Mouse (Mus musculus): ENCODE measurements around the gene Lef1. TPM values are rescaled to one million over a fixed set of nuclear protein-coding genes. Genes with fewer than 3 reads are reported as not detected.

Lef1 gene
- total RNA-seq, 4 experiments from 2014 or later: 0.07 to 0.16 TPM; not detected in 2

DNA sequence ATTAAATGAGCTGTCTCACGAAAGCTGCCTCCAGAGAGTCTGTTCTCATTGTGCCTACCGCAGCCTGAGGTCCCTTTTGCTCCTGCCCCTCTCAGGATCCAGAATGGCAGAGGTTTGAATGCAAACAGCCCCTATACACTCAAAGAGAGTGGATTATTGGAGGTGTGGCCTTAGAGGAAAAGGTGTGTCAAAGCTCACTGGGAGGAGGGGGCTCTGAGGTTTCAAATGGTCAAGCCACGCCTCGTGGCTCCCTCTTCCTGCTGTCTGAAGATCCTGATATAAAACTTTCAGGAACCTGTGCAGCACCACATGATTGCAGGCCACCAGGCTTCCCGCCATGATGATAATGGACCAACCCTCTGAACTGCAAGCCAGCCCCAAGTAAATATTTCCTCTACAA is 137.6 kb downstream of the Lef1 start:
- DNase-seq (ENCODE audit: low spot score in 2 of 2): no peak

DNA sequence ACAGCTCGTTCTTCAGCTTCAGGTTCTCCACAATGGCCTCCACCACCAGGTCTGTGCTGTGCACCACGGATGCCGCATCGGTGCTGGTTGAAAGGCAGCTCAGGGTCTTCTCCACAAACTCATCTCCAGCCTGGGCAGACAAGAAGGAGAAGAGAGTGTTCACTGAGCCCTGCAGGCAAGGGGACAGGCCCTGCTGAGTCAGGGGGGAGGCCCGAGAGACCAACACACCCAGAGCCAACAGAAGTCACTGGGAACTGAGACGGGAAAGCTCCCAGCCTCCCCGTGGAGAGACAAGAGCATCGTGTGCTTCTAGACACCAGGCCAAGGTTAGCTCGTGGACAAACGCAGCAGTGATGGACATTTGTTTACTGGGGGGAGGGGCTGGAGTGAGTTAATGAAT is 138.2 kb downstream of the Lef1 start:
- no peak for DNase-seq (ENCODE audit: low spot score in 2 of 2)

GRCm38 (mm10) chr3:131250283-131250682 is 140.0 kb downstream of the Lef1 start:
- DNase-seq (ENCODE audit: low spot score in 2 of 2): no peak

- DNase-seq (ENCODE audit: low spot score in 2 of 2): no peak
Observed at GRCm38 (mm10) chr3:131250978-131251377, 140.7 kb downstream of the Lef1 start.

GRCm38 (mm10) chr3:131251601-131252000 is 141.3 kb downstream of the Lef1 start:
- DNase-seq (ENCODE audit: low spot score in 2 of 2): no peak

- DNase-seq (ENCODE audit: low spot score in 2 of 2): no peak
Observed at GRCm38 (mm10) chr3:131254991-131255390, 144.7 kb downstream of the Lef1 start.

- no peak for DNase-seq (ENCODE audit: low spot score in 2 of 2)
Observed at GRCm38 (mm10) chr3:131255399-131255981, 145.2 kb downstream of the Lef1 start.

DNA sequence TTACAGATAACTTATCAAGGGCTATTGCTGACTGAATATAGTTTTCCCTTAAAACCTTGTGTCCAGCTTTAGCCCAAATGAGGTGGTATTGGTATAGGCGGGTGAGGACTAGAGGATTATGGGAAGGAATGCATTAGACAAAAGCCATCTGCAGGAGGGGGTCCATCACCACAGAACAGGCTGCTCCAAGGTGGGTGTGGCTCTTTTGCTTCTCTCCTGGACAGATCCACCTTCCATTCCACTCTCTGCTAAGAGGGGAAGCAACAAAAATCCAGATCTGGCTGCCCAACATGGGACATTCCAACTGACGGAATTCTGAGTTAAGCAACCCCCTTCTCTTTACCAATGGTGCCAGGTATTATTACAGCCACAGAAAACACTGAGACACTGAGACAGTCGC is 148.7 kb downstream of the Lef1 start:
- DNase-seq (ENCODE audit: low spot score in 2 of 2): no peak

DNA sequence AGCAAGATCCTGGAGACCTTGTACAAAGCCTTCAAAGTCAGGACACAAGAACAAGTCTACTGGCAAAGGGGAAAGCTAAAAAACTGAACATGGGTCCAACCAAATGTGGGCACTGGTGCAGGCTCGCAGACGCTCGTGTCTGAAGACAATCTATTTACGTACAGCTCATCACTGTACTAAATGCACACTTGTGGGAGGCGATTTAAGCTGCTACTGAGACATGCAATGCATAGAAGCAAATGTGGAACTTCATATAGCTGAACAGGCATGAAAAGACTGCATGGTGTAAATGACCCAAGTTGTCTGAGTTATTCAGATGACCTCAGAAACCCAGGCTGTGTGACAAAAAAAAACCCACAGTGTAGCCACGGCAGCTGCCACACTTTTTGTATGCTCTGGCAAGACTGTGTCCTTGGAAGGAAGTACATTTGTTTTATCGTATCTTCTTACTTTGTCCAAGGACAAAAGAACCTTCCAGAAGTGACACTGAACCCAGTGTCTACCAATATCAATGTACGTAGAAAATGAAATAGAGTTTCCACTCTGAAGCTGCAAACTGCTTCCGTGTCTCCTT is 149.2 kb downstream of the Lef1 start:
- DNase-seq (ENCODE audit: low spot score in 2 of 2): no peak

DNA sequence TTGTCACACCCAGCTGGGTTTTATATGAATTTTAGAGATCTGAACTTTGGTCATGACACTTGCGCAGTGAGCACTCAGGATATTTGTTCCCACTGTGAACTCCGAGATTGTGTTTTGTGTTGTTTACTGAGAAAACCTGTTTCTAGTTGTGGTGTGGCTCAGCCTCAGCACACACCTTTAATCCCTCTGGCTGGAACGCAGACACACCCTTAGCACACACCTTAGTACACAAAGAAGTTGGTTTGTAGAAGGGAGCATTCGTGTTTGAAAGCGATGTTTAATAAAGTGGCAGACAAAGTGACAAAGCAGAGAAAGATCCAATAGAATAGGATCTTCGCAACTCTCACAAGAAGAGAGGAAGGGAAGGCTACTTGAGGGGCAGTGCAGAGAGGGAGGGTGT is 150.1 kb downstream of the Lef1 start:
- no peak for DNase-seq (ENCODE audit: low spot score in 2 of 2)

DNA sequence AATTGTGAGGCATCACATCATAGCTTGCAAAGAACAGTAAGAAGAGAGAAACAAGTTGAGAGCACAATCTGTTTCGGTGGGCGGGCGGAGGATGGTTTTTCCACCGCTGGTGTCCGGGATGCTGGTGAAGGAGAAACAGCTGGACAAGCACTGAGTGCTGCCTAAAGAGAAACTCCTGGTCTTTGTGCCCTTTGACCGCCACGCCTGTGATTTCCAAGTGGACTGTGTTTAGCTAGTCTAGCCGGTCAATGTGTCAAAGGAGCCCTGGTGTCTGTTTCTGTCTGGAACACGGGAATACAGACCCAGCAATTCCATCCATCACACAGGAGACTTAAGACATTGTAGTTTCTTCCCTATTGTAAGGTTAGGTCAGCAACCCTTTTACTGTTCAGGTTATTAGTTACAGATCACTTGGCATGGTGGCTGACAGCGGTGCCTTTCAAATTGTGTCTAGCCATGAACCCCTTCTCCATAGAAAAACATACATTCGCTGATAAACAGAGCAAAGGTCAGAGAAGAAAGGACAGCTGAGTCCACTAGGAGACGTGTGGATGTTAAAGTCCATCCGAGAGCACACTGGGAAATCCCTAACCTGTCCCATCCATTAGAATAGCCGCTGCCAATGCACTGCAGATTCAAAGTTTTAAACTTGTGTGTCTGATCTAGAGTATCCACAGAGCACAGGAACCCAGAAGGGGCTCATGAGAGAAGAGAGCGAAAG is 153.7 kb downstream of the Lef1 start:
- DNase-seq (ENCODE audit: low spot score in 2 of 2): no peak

DNA sequence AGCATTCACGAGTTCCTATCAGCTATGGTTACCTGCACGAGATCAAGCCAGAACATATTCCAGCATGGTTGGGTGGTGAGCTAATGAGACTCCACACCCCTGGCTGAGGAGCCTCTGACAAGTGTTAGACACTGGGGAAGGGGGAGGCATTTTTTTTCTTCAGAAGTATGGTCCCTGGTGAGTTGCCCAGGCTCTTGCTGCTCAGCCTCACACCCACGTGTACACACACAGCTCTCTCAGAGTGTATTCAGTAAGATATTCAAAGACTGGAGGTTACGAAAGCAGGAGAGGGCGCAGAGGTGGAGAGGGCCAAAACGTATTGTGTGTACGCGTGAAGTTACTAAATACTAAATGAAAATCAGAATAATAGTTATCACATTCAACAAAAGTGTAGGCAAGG is 155.2 kb downstream of the Lef1 start:
- DNase-seq (ENCODE audit: low spot score in 2 of 2): no peak

DNA sequence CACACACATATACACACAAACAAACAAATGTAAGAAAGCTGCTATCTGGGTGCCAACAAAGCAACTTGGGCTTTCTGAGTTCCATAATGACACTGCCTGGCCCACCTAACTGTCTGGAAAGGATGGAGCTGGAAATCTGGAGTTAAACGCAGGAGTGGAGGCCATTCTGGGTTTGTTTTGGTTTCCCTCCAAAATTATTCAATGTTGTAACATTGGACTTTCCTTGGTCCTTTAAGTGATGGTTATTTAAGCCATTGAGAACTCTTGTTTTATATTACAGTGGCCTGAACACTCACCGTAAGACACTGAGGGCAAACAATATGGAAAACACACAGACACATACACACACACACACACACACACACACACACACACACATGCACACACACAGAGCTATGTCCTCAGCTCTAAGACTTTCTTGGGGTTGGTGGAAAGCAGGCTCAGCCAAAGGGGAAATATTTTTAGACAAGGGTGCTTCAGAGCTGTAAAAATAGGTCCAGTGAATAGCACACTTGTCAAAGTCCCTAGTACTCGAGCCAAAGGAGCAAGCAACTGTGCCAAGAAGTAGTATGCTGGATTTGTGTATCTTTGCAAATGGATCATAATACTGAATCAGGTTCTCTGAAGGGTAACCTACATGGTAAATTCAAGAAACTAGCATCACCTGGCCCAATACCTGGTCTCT is 156.2 kb downstream of the Lef1 start:
- DNase-seq (ENCODE audit: low spot score in 2 of 2): peak; percentile 11 to 24

DNA sequence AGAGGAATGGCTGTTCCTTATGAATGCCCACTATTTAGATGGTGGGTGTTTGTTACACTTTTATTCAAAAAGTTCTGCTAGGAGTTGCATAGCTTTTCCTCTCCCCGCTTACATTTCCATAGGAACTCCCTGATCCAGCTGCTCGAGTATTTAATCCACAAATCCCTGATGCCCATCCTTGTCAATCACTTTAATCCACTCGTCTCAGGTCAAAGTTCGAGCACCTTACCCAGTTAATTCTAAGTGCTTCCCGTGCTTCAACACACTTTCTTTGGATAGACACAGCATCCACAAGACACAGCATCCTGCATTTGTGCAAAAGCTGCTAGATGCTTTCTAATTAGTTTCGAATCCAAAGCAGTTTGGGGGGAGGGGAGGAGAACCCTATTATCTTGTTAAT is 160.1 kb downstream of the Lef1 start:
- DNase-seq (ENCODE audit: low spot score in 2 of 2): no peak

DNA sequence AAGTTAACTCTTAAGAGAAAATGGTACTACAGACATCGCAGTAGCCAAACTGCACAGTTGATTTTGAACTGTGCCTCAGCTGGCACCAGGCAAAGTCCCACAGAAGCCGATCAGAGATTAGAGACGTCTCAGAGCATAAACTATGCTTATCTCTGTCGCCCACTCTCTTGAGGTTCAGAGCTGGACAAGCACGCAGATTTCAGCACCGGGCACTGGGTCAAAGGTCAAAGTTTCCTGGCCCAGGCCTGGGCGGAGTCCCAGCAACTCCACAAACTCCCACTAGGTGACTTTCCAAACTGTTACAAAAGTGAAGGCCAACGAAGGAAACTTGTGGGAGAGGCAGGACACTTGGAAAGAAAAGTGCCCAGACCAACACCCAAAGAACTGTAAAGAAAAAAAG is 160.9 kb downstream of the Lef1 start:
- DNase-seq (ENCODE audit: low spot score in 2 of 2): peak; percentile 39 to 53

GRCm38 (mm10) chr3:131271559-131272373 is 161.5 kb downstream of the Lef1 start, which contains the start of gene Hadh:
Gene Hadh (minus strand): TSS chr3:131272101.
- DNase-seq (ENCODE audit: low spot score in 2 of 2): peak; percentile 71 to 84

GRCm38 (mm10) chr3:131272374-131273100 is 162.3 kb downstream of the Lef1 start:
- DNase-seq (ENCODE audit: low spot score in 2 of 2): no peak

Data from gastrocnemius, adult 8-10 months (tissue).